Mouse (Mus musculus): Measurements from ENCODE around the gene Htra1.

DNA sequence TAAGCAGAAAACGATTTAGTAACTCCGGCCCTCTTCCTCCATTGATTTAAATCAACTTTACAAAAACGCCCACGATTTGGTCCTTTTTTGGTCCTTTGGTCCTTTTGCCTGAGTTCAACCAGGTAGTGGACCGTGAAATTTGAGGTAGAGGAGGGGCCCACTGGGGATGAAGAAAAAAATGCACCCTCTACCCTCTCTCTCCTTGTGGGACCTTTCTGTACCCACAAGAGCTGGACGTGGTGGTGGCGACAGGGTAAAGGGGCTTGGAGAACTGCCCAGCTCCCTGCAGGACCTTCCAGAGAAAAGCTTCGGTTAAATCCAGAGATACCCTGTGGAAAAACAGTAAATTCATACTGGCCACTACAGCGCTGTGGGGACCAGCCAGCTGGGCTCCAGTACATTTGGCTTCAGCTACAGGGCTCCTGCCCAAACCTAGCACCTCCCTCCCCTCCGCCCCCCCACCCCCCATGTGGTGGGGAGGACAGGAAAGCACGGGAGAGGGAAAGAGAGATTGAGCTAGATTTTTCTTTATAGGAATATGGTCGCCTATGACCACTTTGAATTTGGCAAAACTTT is 1.4 kb downstream of the Htra1 start:
- no peak for TF ChIP-seq POLR2A (IDR thresholded peaks at IDR 0.05; ENCODE audit: borderline replicate concordance, control insufficient read depth, low read depth, low read length)
- no peak for TF ChIP-seq CTCF (IDR thresholded peaks at IDR 0.05; ENCODE audit: control insufficient read depth, insufficient read depth, low read length)

All from bone marrow, adult 2 months (tissue).